Mouse (Mus musculus) intestine, embryonic 14.5 days (tissue): Measurements from ENCODE around the gene Olfr1357. TPM values are rescaled to one million over a fixed set of nuclear protein-coding genes. Genes with fewer than 3 reads are reported as not detected.

Source experiments
- ATAC-seq: fragments of 200-750 bp; cut with Nextera tagmentation; replicated peaks from 2 replicates; pipeline ENCODE4 v1.8.0; 2017; ENCODE audit warnings: low read depth, moderate number of reproducible peaks, moderate TSS enrichment, moderate library complexity; ENCODE audit not compliant: low FRiP score, low TSS enrichment
- DNase-seq: peaks from one replicate; pipeline ENCODE4 v3.0.0-alpha.2; 2018; ENCODE audit warnings: low spot score
- H3K27ac ChIP-seq: fragments of 300-500 bp; sonication (generic); 2 replicates; pipeline ENCODE4 v1.5.1; 2014; ENCODE audit warnings: low read depth, mild to moderate bottlenecking, control low read depth
- H3K27me3 ChIP-seq: fragments of 300-500 bp; sonication (generic); replicated peaks from 2 replicates; pipeline ENCODE4 v1.6.1; 2014; ENCODE audit warnings: low read length, control low read depth; ENCODE audit not compliant: control insufficient read depth, insufficient read depth
- H3K36me3 ChIP-seq: fragments of 300-500 bp; sonication (generic); 2 replicates; pipeline ENCODE4 v1.6.1; 2014; ENCODE audit warnings: low read length, control low read depth; ENCODE audit not compliant: control insufficient read depth, insufficient read depth
- H3K4me1 ChIP-seq: fragments of 300-500 bp; sonication (generic); replicated peaks from 2 replicates; pipeline ENCODE4 v1.6.1; 2014; ENCODE audit warnings: low read length, control low read depth, mixed read lengths; ENCODE audit not compliant: control insufficient read depth, insufficient read depth
- H3K4me2 ChIP-seq: fragments of 300-500 bp; sonication (generic); 2 replicates; pipeline ENCODE4 v1.6.1; 2014; ENCODE audit warnings: low read length
- H3K4me3 ChIP-seq: fragments of 300-500 bp; sonication (generic); 2 replicates; pipeline ENCODE4 v1.5.1; 2014; ENCODE audit warnings: low read depth, low read length, control low read depth, mixed read lengths
- H3K9ac ChIP-seq: fragments of 300-500 bp; sonication (generic); 2 replicates; pipeline ENCODE4 v1.6.1; 2014; ENCODE audit warnings: mild to moderate bottlenecking, low read length
- H3K9me3 ChIP-seq: fragments of 300-500 bp; sonication (generic); 2 replicates; pipeline ENCODE4 v1.6.1; 2016; ENCODE audit warnings: low read length, control low read depth; ENCODE audit not compliant: control insufficient read depth
- WGBS: fragments of 180-500 bp; shearing (Covaris S2); extraction: QIAGEN DNeasy Blood & Tissue Kit; methylation state at CpG from one replicate; pipeline ENCODE4 v1.1.7; 2014; 5-methylcytosine and 5-hydroxymethylcytosine counted together
- polyA plus RNA-seq: library from polyadenylated mRNA; unstranded; fragments of >200 nt; fragmentation: Nextera tagmentation; extraction: Ambion mirVana; gene quantifications from 2 replicates; pipeline ENCODE4 v1.2.1, GENCODE M21; 2014

Gene Olfr1357
- polyA plus RNA-seq, 1 experiment from 2014 or later: not detected

GRCm38 (mm10) chr10:78599865-78600264 lies 18.0 kb downstream of the Olfr1357 start:
- WGBS: 88% methylated on average over 5 of the region's 5 CpGs
- H3K9ac ChIP-seq: no peak overlapping the region
- peak; percentile 4 for DNase-seq
- no peaks in the 10 kb centered on the region for H3K9me3 ChIP-seq
- no peak overlapping the region for H3K4me3 ChIP-seq
- no peak overlapping the region for H3K27ac ChIP-seq
- H3K36me3 ChIP-seq: no peaks in the 10 kb centered on the region
- no peak overlapping the region for H3K4me2 ChIP-seq
- no peaks in the 10 kb centered on the region for H3K4me1 ChIP-seq
- no peaks in the 10 kb centered on the region for H3K27me3 ChIP-seq
- no peak for ATAC-seq

GRCm38 (mm10) chr10:78594566-78594965 lies 23.3 kb downstream of the Olfr1357 start:
- Histone ChIP-seq H3K27me3 (no peaks in the 10 kb centered on the region), H3K4me2 (no peak overlapping the region), H3K9ac (no peak overlapping the region), H3K4me1 (peaks cover 11% of the 10 kb centered on the region; the same call in 1 of the 2 replicates), H3K36me3 (peaks cover 3% of the 10 kb centered on the region; the same call in 1 of the 2 replicates), H3K4me3 (no peak overlapping the region), H3K9me3 (no peaks in the 10 kb centered on the region), H3K27ac (no peak overlapping the region)
- DNase-seq (no peak), ATAC-seq (no peak)

GRCm38 (mm10) chr10:78594157-78594556 lies 23.7 kb downstream of the Olfr1357 start:
- no peak for DNase-seq
- no peaks in the 10 kb centered on the region for H3K9me3 ChIP-seq
- 74% methylated on average over 6 of the region's 6 CpGs for WGBS
- peaks cover 11% of the 10 kb centered on the region; the same call in 1 of the 2 replicates for H3K4me1 ChIP-seq
- H3K27ac ChIP-seq: no peak overlapping the region
- H3K9ac ChIP-seq: no peak overlapping the region
- H3K27me3 ChIP-seq: no peaks in the 10 kb centered on the region
- no peak overlapping the region for H3K4me3 ChIP-seq
- no peak for ATAC-seq
- H3K36me3 ChIP-seq: peaks cover 7% of the 10 kb centered on the region
- H3K4me2 ChIP-seq: no peak overlapping the region

GRCm38 (mm10) chr10:78593736-78594135 lies 24.1 kb downstream of the Olfr1357 start:
- Histone ChIP-seq H3K36me3 (peaks cover 12% of the 10 kb centered on the region), H3K4me1 (peaks cover 11% of the 10 kb centered on the region; the same call in 1 of the 2 replicates), H3K27ac (no peak overlapping the region), H3K9ac (no peak overlapping the region), H3K4me2 (no peak overlapping the region), H3K4me3 (no peak overlapping the region), H3K9me3 (no peaks in the 10 kb centered on the region), H3K27me3 (no peaks in the 10 kb centered on the region)
- DNase-seq (no peak), ATAC-seq (no peak)
- WGBS: 87% methylated on average over 5 of the region's 5 CpGs

GRCm38 (mm10) chr10:78592856-78593379 lies 25.0 kb downstream of the Olfr1357 start:
- H3K9me3 ChIP-seq: no peaks in the 10 kb centered on the region
- DNase-seq (no peak), ATAC-seq (no peak)
- H3K4me2 ChIP-seq: no peak overlapping the region
- 87% methylated on average over 4 of the region's 4 CpGs for WGBS
- no peak overlapping the region for H3K4me3 ChIP-seq
- peaks cover 11% of the 10 kb centered on the region; the same call in 1 of the 2 replicates for H3K4me1 ChIP-seq
- no peaks in the 10 kb centered on the region for H3K27me3 ChIP-seq
- H3K36me3 ChIP-seq: peaks cover 18% of the 10 kb centered on the region
- H3K9ac ChIP-seq: no peak overlapping the region
- H3K27ac ChIP-seq: no peak overlapping the region

GRCm38 (mm10) chr10:78591406-78592328 lies 26.2 kb downstream of the Olfr1357 start, which contains the start of gene Syde1:
Gene Syde1 (minus strand): TSS chr10:78591964.
- WGBS: 6% methylated on average over 37 of the region's 54 CpGs
- peaks cover 30% of the 10 kb centered on the region for H3K36me3 ChIP-seq
- H3K4me1 ChIP-seq: peaks cover 11% of the 10 kb centered on the region; the same call in 1 of the 2 replicates
- H3K4me2 ChIP-seq: peak within 1 kb of the TSS; percentile 70
- H3K4me3 ChIP-seq: peak within 1 kb of the TSS; percentile 57
- no peaks in the 10 kb centered on the region for H3K9me3 ChIP-seq
- peak; percentile 82 for ATAC-seq
- DNase-seq: peak; percentile 85
- H3K9ac ChIP-seq: peak within 1 kb of the TSS; percentile 85
- no peaks in the 10 kb centered on the region for H3K27me3 ChIP-seq
- peak within 1 kb of the TSS; percentile 85 for H3K27ac ChIP-seq

- Histone ChIP-seq H3K36me3 (peaks cover 39% of the 10 kb centered on the region), H3K4me1 (peaks cover 11% of the 10 kb centered on the region; the same call in 1 of the 2 replicates), H3K9ac (peak overlapping the region; percentile 85), H3K4me2 (peak overlapping the region; percentile 70), H3K4me3 (peak overlapping the region; percentile 57), H3K27ac (peak overlapping the region; percentile 85; the same call in 1 of the 2 replicates), H3K27me3 (no peaks in the 10 kb centered on the region), H3K9me3 (no peaks in the 10 kb centered on the region)
- DNase-seq (no peak), ATAC-seq (0 out of 2 replicates have a peak, but pooled peaks have one; percentile 12)
- WGBS: 15% methylated on average over 9 of the region's 9 CpGs
These were observed 27.1 kb downstream of the Olfr1357 start for GRCm38 (mm10) chr10:78590744-78591143.

- no peaks in the 10 kb centered on the region for H3K9me3 ChIP-seq
- 91% methylated on average over 8 of the region's 8 CpGs for WGBS
- peaks cover 11% of the 10 kb centered on the region; the same call in 1 of the 2 replicates for H3K4me1 ChIP-seq
- no peak overlapping the region for H3K9ac ChIP-seq
- H3K4me3 ChIP-seq: no peak overlapping the region
- H3K36me3 ChIP-seq: peaks cover 47% of the 10 kb centered on the region
- no peaks in the 10 kb centered on the region for H3K27me3 ChIP-seq
- DNase-seq (no peak), ATAC-seq (no peak)
- H3K4me2 ChIP-seq: peak overlapping the region; percentile 70
- H3K27ac ChIP-seq: no peak overlapping the region
These were observed 28.0 kb downstream of the Olfr1357 start for GRCm38 (mm10) chr10:78589901-78590300.
